Mouse (Mus musculus) mesoderm, embryonic 11.5 days (tissue): ENCODE results near the gene Larp7.

Experiments used
- DNase-seq: peaks from one replicate; pipeline ENCODE4 v3.0.0-alpha.2; 2012; ENCODE audit warnings: low read depth, low spot score

The Larp7 gene

DNA sequence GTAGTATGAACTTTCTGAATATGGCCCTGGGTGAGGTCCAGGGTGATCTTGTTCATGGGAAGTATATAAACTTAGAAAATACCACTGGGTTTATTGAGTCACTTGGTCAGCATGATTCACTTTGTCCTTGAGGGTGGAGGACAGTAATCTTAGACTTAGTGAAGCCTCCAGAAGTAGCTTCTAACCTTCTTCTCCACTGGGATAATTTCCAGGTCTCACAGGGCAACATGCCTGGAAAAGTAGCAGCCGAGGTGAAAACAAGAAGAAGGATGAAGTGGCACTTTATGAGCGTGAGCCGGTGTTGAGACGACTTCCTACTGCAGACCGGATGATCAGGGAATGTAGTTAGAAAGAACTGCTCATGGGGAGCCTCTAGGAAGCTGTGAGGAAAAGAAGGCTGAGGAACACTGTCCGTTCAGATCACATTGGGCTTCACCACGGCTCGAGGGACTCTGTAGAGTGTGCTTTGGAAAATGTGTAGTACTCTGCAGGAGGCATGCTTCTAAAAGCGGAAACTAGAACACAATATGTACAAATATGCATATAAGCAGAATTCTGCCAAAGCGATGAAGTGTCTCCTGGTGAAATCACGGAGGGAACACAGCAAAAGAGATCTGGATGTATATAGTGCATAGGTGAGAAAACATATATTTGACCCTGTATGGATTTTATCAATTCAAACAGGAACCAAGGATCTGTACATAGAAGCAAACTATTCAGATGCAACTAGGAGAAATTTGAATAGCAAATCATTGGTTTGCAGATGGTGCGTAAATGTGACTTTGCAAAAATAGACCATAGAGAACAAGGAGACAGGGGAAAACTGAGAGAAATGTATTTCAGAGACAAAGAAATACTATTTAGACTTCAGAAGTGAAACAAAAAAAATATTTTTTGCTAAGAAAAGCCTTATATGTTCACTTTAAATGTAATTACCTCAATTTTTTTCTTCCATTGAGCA, 41.1 kb downstream of the Larp7 start:
- no peak for DNase-seq

GRCm38 (mm10) chr3:127507878-127508783, 45.0 kb downstream of the Larp7 start:
- DNase-seq, result no peak

DNA sequence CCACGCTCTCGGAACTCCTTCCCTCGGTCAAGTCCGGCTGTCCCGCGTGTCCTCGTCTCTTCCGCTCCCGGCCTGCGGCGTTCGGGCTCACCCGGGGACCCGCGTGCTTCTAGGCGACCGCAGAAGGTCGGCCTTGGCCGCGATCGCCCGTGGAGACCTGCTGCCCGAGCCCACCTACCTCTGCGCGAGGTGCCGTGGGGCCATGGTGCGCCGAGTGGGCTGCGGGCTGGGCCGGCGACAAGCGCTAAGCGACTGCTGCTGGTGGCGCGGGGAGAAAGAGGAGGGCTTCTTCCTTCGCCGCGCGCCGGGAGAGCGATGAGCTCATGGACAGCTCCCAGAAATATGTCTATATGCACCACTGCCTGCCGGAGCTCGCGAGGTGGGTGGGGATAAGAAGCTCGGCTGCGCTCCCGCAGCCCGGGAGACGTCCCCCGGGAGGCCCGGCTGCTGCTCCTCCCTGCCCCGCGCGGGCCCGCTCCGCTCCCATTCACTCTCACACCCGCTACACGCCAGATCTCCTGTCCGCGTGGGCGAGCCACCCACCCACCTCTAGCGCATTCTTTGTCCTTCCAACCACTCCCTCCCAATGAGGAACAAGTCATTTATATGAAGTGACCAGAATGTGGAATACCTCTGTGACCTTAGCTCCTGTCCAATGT, 54.3 kb downstream of the Larp7 start, which contains the start of gene Ank2:
TSS of gene Ank2 (minus strand) at position 609 of the 659 bp plus-strand sequence.
- peak; percentile 74 for DNase-seq

DNA sequence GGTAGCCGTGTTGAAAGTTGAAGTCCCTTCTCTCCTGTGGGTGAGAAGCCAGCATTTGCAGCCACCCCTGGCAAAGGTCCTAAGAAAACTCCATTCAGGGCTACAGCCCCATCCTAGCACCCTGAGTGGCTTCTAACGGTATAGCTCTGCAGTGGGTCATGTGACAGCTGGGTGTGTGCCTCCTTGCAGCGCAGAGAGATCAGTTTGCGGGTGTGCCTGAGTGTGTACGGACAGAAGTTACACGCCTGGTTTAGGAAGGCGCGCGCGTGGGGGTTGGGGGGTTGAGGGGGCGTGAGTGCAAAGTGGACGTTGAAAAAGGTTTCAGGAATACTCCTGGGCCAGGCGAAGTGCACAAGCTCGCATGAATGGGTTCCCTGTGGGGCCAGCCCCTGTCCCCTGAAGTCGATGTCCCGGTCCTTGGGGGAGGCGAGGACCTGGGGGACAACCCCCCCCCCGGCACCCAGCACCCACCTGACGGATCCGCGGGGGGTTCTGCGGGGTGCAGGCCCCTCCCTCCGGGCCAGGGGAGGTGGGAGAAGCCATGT, 54.9 kb downstream of the Larp7 start:
- DNase-seq, result peak; percentile 30

DNA sequence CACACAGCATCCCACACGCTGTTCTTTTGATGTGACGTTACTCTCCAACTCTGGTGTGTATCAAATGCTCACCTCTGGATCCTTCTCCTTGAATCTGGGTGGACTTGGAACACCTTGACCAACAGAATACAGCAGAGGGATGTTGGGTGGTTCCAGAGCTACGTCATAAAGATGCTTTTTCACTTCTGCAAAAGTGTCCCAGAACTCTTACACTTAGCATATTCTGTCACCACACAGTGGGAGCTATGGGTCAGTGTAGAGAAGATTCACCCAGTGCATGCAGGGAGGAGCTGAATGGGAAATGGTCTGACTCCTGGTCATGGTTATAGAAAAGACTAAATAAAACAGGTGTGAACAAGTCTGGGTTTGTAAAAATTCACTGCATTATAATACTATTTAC, 60.5 kb downstream of the Larp7 start:
- no peak for DNase-seq

GRCm38 (mm10) chr3:127487302-127487701, 65.8 kb downstream of the Larp7 start:
- DNase-seq, result no peak
